Mouse (Mus musculus) MEL (cell line): ENCODE data around the gene Gusb.

ENCODE experiments used
- CTCF ChIP-seq, 3 experiments: IDR thresholded peaks in 2 of 3; conservative IDR thresholded peaks in 1 of 3; 2 replicates each; pipeline ENCODE4 v1.5.1; 2011 to 2012; ENCODE audit warnings: low read length in 3 of 3, low read depth in 2 of 3, mild to moderate bottlenecking in 2 of 3, improper control_type of control experiment in 1 of 3, inconsistent platforms in 1 of 3, mixed read lengths in 1 of 3, moderate library complexity in 1 of 3; ENCODE audit not compliant: control insufficient read depth in 1 of 3, insufficient read depth in 1 of 3, poor library complexity in 1 of 3, severe bottlenecking in 1 of 3
- GABPA ChIP-seq: IDR thresholded peaks from 2 replicates; pipeline ENCODE4 v1.6.1; 2012; ENCODE audit warnings: low read depth, mild to moderate bottlenecking, inconsistent platforms, low read length, improper control_type of control experiment, moderate library complexity
- GATA1 ChIP-seq: IDR thresholded peaks from 2 replicates; pipeline ENCODE4 v1.6.1; 2011; ENCODE audit warnings: low read depth, low read length, improper control_type of control experiment
- HCFC1 ChIP-seq: IDR thresholded peaks from 2 replicates; pipeline ENCODE4 v1.6.1; 2012; ENCODE audit warnings: low read depth, mild to moderate bottlenecking, inconsistent platforms, low read length, improper control_type of control experiment, moderate library complexity
- KAT2A ChIP-seq: conservative IDR thresholded peaks from 2 replicates; pipeline ENCODE4 v1.6.1; 2012; ENCODE audit warnings: low read depth, low read length, improper control_type of control experiment, inconsistent platforms
- MAX ChIP-seq: IDR thresholded peaks from 2 replicates; pipeline ENCODE4 v1.6.1; 2011; ENCODE audit warnings: low read length, improper control_type of control experiment
- MXI1 ChIP-seq: IDR thresholded peaks from 2 replicates; pipeline ENCODE4 v1.6.1; 2011; ENCODE audit warnings: mild to moderate bottlenecking, low read depth, low read length, improper control_type of control experiment
- POLR2A ChIP-seq, 2 experiments: IDR thresholded peaks; 2 replicates each; pipeline ENCODE4 v1.6.1; 2011 to 2012; ENCODE audit warnings: low read length in 2 of 2, mild to moderate bottlenecking in 2 of 2, control low read depth in 1 of 2, improper control_type of control experiment in 1 of 2, low read depth in 1 of 2, moderate library complexity in 1 of 2; ENCODE audit not compliant: control insufficient read depth in 1 of 2, insufficient read depth in 1 of 2, poor library complexity in 1 of 2
- POLR2AphosphoS2 ChIP-seq: IDR thresholded peaks from 2 replicates; pipeline ENCODE4 v1.6.1; 2011; ENCODE audit warnings: low read length, improper control_type of control experiment
- SMC3 ChIP-seq: IDR thresholded peaks from 2 replicates; pipeline ENCODE4 v1.6.1; 2011; ENCODE audit warnings: low read depth, low read length, improper control_type of control experiment
- TCF12 ChIP-seq: IDR thresholded peaks from 2 replicates; pipeline ENCODE4 v1.6.1; 2014; ENCODE audit warnings: low read depth, mild to moderate bottlenecking, inconsistent platforms, low read length, improper control_type of control experiment, moderate library complexity
- USF1 ChIP-seq: IDR thresholded peaks from 2 replicates; pipeline ENCODE4 v1.6.1; 2014; ENCODE audit warnings: low read depth, mild to moderate bottlenecking, inconsistent platforms, low read length, improper control_type of control experiment, moderate library complexity
- ZC3H11A ChIP-seq: IDR thresholded peaks from 2 replicates; pipeline ENCODE4 v1.6.1; 2012; ENCODE audit warnings: low read depth, mild to moderate bottlenecking, inconsistent platforms, low read length, improper control_type of control experiment
- ZMIZ1 ChIP-seq: IDR thresholded peaks from 2 replicates; pipeline ENCODE4 v1.6.1; 2012; ENCODE audit warnings: low read depth, mild to moderate bottlenecking, inconsistent platforms, low read length, improper control_type of control experiment, moderate library complexity

DNA sequence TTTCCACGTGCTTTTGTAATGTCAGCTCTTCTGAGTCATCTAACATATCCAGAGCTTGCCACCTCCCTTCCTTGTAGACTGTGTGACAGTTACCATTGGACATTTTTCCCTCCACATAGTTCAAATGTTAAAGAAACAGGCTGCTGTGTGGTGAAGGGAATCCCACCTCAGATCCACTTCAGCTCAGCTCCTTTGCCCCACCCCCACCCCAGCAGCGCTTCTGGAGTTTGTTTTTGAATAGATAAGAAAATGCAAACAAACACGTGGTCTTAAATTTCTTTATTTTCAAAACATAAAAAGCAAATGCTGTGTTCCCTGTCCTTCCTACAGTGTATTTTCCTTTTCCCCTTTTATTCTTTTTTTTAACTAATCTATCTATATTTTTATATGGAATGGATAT lies 22.6 kb downstream of the Gusb start:
- TF ChIP-seq SMC3 = no peak
- TF ChIP-seq ZMIZ1 = no peak
- no peak for TF ChIP-seq MAX
- TF ChIP-seq GABPA = no peak
- no peak for TF ChIP-seq POLR2A (IDR thresholded peaks at IDR 0.05; ENCODE audit: control insufficient read depth in 1 of 2, insufficient read depth in 1 of 2, low read depth in 1 of 2, low read length in 2 of 2, poor library complexity in 1 of 2)
- no peak for TF ChIP-seq CTCF (IDR thresholded peaks at IDR 0.05 in 2 of 3, conservative IDR thresholded peaks at IDR 0.05 in 1 of 3; ENCODE audit: control insufficient read depth in 1 of 3, insufficient read depth in 1 of 3, low read depth in 2 of 3, low read length in 3 of 3, poor library complexity in 1 of 3, severe bottlenecking in 1 of 3)
- TF ChIP-seq POLR2AphosphoS2 = no peak
- no peak for TF ChIP-seq KAT2A
- no peak for TF ChIP-seq HCFC1
- TF ChIP-seq TCF12 = no peak
- TF ChIP-seq ZC3H11A = no peak
- no peak for TF ChIP-seq MXI1
- no peak for TF ChIP-seq USF1
- TF ChIP-seq GATA1 = no peak
